Mouse (Mus musculus): ENCODE data around the gene Slc7a4.

DNA sequence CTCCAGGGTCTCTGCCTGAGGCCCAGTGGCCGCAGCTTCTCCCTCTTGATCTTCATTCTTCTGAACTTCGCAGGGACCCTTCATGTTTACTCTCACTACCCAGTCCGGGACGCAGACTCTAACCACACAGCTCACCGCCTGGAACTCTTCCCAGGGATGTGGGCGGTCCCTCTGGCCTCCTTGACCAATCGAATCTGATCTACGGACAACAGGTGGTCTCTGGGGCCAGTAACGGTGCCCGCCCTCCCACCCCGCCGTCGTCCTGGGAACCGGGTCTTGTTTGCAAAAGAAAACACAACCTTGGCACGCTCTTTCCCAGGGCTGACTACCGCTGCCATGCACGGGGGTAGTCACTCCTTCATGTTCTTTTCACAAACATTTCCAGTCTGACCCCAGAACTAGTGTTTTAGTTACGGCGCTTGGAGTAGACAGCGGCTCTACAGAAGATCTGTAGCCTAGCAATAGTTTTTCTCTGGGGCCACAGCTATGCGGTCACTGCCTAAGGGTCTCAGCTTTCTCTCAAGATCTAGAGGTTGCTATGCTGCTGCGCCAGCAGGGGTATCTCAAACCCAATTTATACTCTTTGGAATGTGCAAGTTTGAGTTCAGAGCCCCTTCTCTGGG is 21.8 kb downstream of the Slc7a4 start, which contains the start of gene Lrrc74b:
- TF ChIP-seq TAL1 (IDR thresholded peaks at IDR 0.05; ENCODE audit: low read length), result no peak
- TF ChIP-seq GATA1 (IDR thresholded peaks at IDR 0.05; ENCODE audit: low read length), result no peak
